Mouse (Mus musculus): Measurements from ENCODE around the gene Nudt6. TPM values are rescaled to one million over a fixed set of nuclear protein-coding genes. Genes with fewer than 3 reads are reported as not detected.

The Nudt6 gene
- polyA plus RNA-seq, 1 experiment from 2014 or later: 4.9 TPM

Other genes starting within 250 kb of the Nudt6 start
- not detected in 2 replicates for gene Il21, start 187.6 kb downstream of the Nudt6 start, polyA plus RNA-seq (2015; fragmentation: Nextera tagmentation; extraction: Ambion mirVana)
- 2.6 and 3.2 TPM in 2 replicates for gene Bbs12, start 107.7 kb downstream of the Nudt6 start, polyA plus RNA-seq (2015; fragmentation: Nextera tagmentation; extraction: Ambion mirVana)
- gene Cetn4, start 107.5 kb downstream of the Nudt6 start, polyA plus RNA-seq (2015; fragmentation: Nextera tagmentation; extraction: Ambion mirVana): 0.84 and 1.7 TPM in 2 replicates
- gene Fgf2, start 71.9 kb downstream of the Nudt6 start, polyA plus RNA-seq (2015; fragmentation: Nextera tagmentation; extraction: Ambion mirVana): 0.12 and 0.14 TPM in 2 replicates
- 14.4 and 17.8 TPM in 2 replicates for gene Spata5, start 315 bp downstream of the Nudt6 start, polyA plus RNA-seq (2015; fragmentation: Nextera tagmentation; extraction: Ambion mirVana)
- 3.0 and 3.9 TPM in 2 replicates for gene Spry1, start 219.7 kb upstream of the Nudt6 start, polyA plus RNA-seq (2015; fragmentation: Nextera tagmentation; extraction: Ambion mirVana)

All from liver, embryonic 15.5 days (tissue).